ENCODE assay signal across 20 mouse cellular contexts in the genomic region with DNA sequence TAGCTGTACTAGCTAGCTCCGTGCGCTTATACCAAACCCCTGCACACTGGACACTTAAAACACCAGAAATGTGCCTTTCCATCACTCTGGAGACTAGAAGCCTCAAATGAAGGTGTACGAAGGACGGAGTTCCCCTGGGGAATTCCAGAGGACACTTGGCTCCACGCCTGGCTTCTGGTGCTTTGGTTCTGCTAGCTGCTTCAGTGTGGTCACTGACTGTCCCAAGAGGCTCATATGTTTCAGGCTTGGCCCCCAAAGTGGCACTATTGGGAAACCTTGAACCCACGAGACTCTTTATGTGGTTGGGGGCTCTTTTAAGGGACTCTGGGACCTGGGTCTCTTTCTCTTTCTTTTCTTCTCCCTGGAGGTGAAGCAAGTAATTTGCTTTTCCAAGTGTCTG. TPM values are rescaled to one million over a fixed set of nuclear protein-coding genes. Genes with fewer than 3 reads are reported as not detected.
DNase-seq lines count a peak whose midpoint lies in the region; ATAC-seq and TF ChIP-seq lines count a peak whose summit lies in the region.
"Had no signal": no experiment of that assay in that cellular context is flagged by ENCODE, and none has a peak within 500 bp of the region (broad histone marks: within the 10 kb centered on the region; RNA-seq: fewer than 3 reads in every experiment).

No protein-coding gene starts in this region.

- peak; percentile 25 to 44 for DNase-seq in heart, adult 18-20 months
- DNase-seq in heart, postnatal 25 days (ENCODE audit: low spot score): no peak
- peak; percentile 2 for DNase-seq in midbrain, embryonic 14.5 days
- DNase-seq in midbrain, postnatal 0 days (ENCODE audit: low spot score): no peak
- peak; percentile 26 for DNase-seq in adipocyte (ENCODE audit: low spot score)
- no peak for DNase-seq in yolk sac, embryonic 10.5 days (ENCODE audit: low spot score)
- DNase-seq: cerebellum, adult 11-12 months; gastrocnemius, postnatal 36 days; layer of hippocampus, postnatal 36 days; left cerebral cortex, postnatal 4 days; lung, adult 2 months; lung, postnatal 4 days; thymus, postnatal 14 days had no signal

- H3K9me3 ChIP-seq in midbrain, embryonic 14.5 days (ENCODE audit: control insufficient read depth, low read length): no peaks in the 10 kb centered on the region
- H3K9me3 ChIP-seq in midbrain, postnatal 0 days (ENCODE audit: low read length): no peaks in the 10 kb centered on the region
- no peaks in the 10 kb centered on the region for H3K9me3 ChIP-seq in liver, embryonic 16.5 days (replicated peaks; ENCODE audit: control insufficient read depth, low read length)
- H3K9me3 ChIP-seq in forebrain, embryonic 13.5 days (replicated peaks): 0 out of 2 replicates have a peak, but pooled peaks cover 4% of the 10 kb centered on the region
- H3K9me3 ChIP-seq: stomach, embryonic 15.5 days had no signal

- intact Hi-C loops in heart, postnatal 25 days (cut with DNase I): loop anchor here (5.0 kb wide), 2 partner anchors 218 to 423 kb away; no protein-coding TSS in a partner anchor

- H3K4me3 ChIP-seq in midbrain, embryonic 14.5 days (replicated peaks; ENCODE audit: low read depth, low read length): no peak overlapping the region
- no peak overlapping the region for H3K4me3 ChIP-seq in midbrain, postnatal 0 days (ENCODE audit: low read depth, low read length)
- H3K4me3 ChIP-seq in liver, embryonic 16.5 days (ENCODE audit: low read depth, low read length): no peak overlapping the region
- H3K4me3 ChIP-seq in forebrain, embryonic 13.5 days: no peak overlapping the region
- H3K4me3 ChIP-seq: embryonic facial prominence, embryonic 12.5 days; myocyte; stomach, embryonic 15.5 days had no signal

- no peak overlapping the region for H3K4me2 ChIP-seq in midbrain, embryonic 14.5 days (ENCODE audit: low read length)
- no peak overlapping the region for H3K4me2 ChIP-seq in midbrain, postnatal 0 days (ENCODE audit: low read depth, low read length, poor library complexity, severe bottlenecking)
- 0 out of 2 replicates have a peak overlapping the region, but pooled peaks have one; percentile 35 for H3K4me2 ChIP-seq in liver, embryonic 16.5 days (ENCODE audit: low read depth, low read length)
- H3K4me2 ChIP-seq in forebrain, embryonic 13.5 days: no peak overlapping the region
- H3K4me2 ChIP-seq: embryonic facial prominence, embryonic 12.5 days; midbrain, embryonic 11.5 days; stomach, embryonic 15.5 days had no signal

- H3K27me3 ChIP-seq in midbrain, embryonic 14.5 days (ENCODE audit: control insufficient read depth, insufficient read depth, low read length): peaks cover 19% of the 10 kb centered on the region; the same call in 1 of the 2 replicates
- H3K27me3 ChIP-seq in midbrain, postnatal 0 days (ENCODE audit: insufficient read depth, low read length): 0 out of 2 replicates have a peak, but pooled peaks cover 3% of the 10 kb centered on the region
- H3K27me3 ChIP-seq in liver, embryonic 16.5 days (ENCODE audit: control insufficient read depth, insufficient read depth, low read depth, low read length): peaks cover 21% of the 10 kb centered on the region
- 0 out of 2 replicates have a peak, but pooled peaks cover 5% of the 10 kb centered on the region for H3K27me3 ChIP-seq in forebrain, embryonic 13.5 days

- no peak for ATAC-seq in midbrain, embryonic 14.5 days (ENCODE audit: low FRiP score, low TSS enrichment)
- ATAC-seq in midbrain, postnatal 0 days (ENCODE audit: low FRiP score): no peak
- ATAC-seq in liver, embryonic 16.5 days (ENCODE audit: low read depth): no peak
- ATAC-seq in forebrain, embryonic 13.5 days: no peak
- ATAC-seq: inflammation-experienced regulatory T-cells, adult 6 months had no signal

- no peak overlapping the region for H3K9ac ChIP-seq in midbrain, embryonic 14.5 days (replicated peaks; ENCODE audit: low read length)
- no peak overlapping the region for H3K9ac ChIP-seq in midbrain, postnatal 0 days (replicated peaks; ENCODE audit: low read length, poor library complexity, severe bottlenecking)
- no peak overlapping the region for H3K9ac ChIP-seq in liver, embryonic 16.5 days (ENCODE audit: low read depth, low read length)
- H3K9ac ChIP-seq in forebrain, embryonic 13.5 days: no peak overlapping the region
- H3K9ac ChIP-seq: embryonic facial prominence, embryonic 12.5 days; stomach, embryonic 15.5 days had no signal

- no peak for TF ChIP-seq CTCF in midbrain, postnatal 0 days (IDR thresholded peaks at IDR 0.05)

- WGBS in midbrain, embryonic 14.5 days: 73% methylated on average over 6 of the region's 6 CpGs
- WGBS in midbrain, postnatal 0 days: 76% methylated on average over 6 of the region's 6 CpGs
- WGBS in liver, embryonic 16.5 days (ENCODE audit: insufficient replicate concordance): 48% methylated on average over 6 of the region's 6 CpGs
- WGBS in forebrain, embryonic 13.5 days: 78% methylated on average over 6 of the region's 6 CpGs

- peaks cover 13% of the 10 kb centered on the region for H3K4me1 ChIP-seq in midbrain, embryonic 14.5 days (ENCODE audit: control insufficient read depth, insufficient read depth, low read length)
- H3K4me1 ChIP-seq in midbrain, postnatal 0 days (ENCODE audit: insufficient read depth, low read length): peaks cover 5% of the 10 kb centered on the region; the same call in 1 of the 2 replicates
- peaks cover 3% of the 10 kb centered on the region for H3K4me1 ChIP-seq in liver, embryonic 16.5 days (ENCODE audit: control insufficient read depth, low read depth, low read length)
- peaks cover 31% of the 10 kb centered on the region for H3K4me1 ChIP-seq in forebrain, embryonic 13.5 days

- no peak overlapping the region for H3K27ac ChIP-seq in midbrain, embryonic 14.5 days (replicated peaks; ENCODE audit: low read depth, low read length)
- no peak overlapping the region for H3K27ac ChIP-seq in midbrain, postnatal 0 days (ENCODE audit: low read depth, low read length)
- H3K27ac ChIP-seq in liver, embryonic 16.5 days (ENCODE audit: low read length): no peak overlapping the region
- H3K27ac ChIP-seq in forebrain, embryonic 13.5 days: no peak overlapping the region
- H3K27ac ChIP-seq: embryonic facial prominence, embryonic 12.5 days; stomach, embryonic 15.5 days had no signal

- no peaks in the 10 kb centered on the region for H3K36me3 ChIP-seq in midbrain, embryonic 14.5 days (ENCODE audit: control insufficient read depth, insufficient read depth, low read length)
- H3K36me3 ChIP-seq in midbrain, postnatal 0 days (ENCODE audit: insufficient read depth, low read length): no peaks in the 10 kb centered on the region
- H3K36me3 ChIP-seq in liver, embryonic 16.5 days (ENCODE audit: control insufficient read depth, insufficient read depth): no peaks in the 10 kb centered on the region
- H3K36me3 ChIP-seq in forebrain, embryonic 13.5 days (ENCODE audit: poor library complexity, severe bottlenecking): no peaks in the 10 kb centered on the region
- H3K36me3 ChIP-seq: embryonic facial prominence, embryonic 12.5 days; stomach, embryonic 15.5 days had no signal

RNA-seq across cellular contexts. Expression of a gene that starts 2.1 kb away (rescaled TPM):
- 10 to 100 TPM; 16.5 to 18.5 TPM for total RNA-seq in heart, adult 18-20 months (2021)
- 10 to 100 TPM; 12.7 to 18.2 TPM for total RNA-seq in heart, postnatal 25 days (2021)
- polyA plus RNA-seq in midbrain, embryonic 14.5 days (2014; fragmentation: Nextera tagmentation; extraction: Ambion mirVana): 3.7 and 3.8 TPM in 2 replicates
- 6.7 and 7.6 TPM in 2 replicates for total RNA-seq in midbrain, postnatal 0 days (2014; rRNA removed)
- 2.5 TPM in 2 replicates for polyA plus RNA-seq in midbrain, postnatal 0 days (2015; fragmentation: Nextera tagmentation; extraction: Ambion mirVana)
- 0.71 and 0.79 TPM in 2 replicates for polyA plus RNA-seq in liver, embryonic 16.5 days (2015; fragmentation: Nextera tagmentation; extraction: Ambion mirVana)
- 4.2 and 5.4 TPM in 2 replicates for polyA plus RNA-seq in forebrain, embryonic 13.5 days (2015; fragmentation: Nextera tagmentation; extraction: Ambion mirVana)

Comparison
In these comparisons a context has a peak if more than half of its experiments do, and no peak if none do; other contexts are left out.
1. DNase-seq: peak in heart, adult 18-20 months (2 of 2), midbrain, embryonic 14.5 days (single experiment) and adipocyte (single experiment); none in heart, postnatal 25 days (single experiment), midbrain, postnatal 0 days (single experiment) and yolk sac, embryonic 10.5 days (single experiment).